Mouse (Mus musculus) bone marrow macrophage, adult 2 months (primary cell): ENCODE measurements around the gene Slc39a3.

Experiments
- CTCF ChIP-seq: IDR thresholded peaks from 2 replicates; pipeline ENCODE4 v1.5.1; 2012; ENCODE audit warnings: low read depth, mild to moderate bottlenecking, low read length, moderate library complexity
- POLR2A ChIP-seq: IDR thresholded peaks from 2 replicates; pipeline ENCODE4 v1.6.1; 2012; ENCODE audit warnings: mild to moderate bottlenecking, low read depth, low read length, borderline replicate concordance

DNA sequence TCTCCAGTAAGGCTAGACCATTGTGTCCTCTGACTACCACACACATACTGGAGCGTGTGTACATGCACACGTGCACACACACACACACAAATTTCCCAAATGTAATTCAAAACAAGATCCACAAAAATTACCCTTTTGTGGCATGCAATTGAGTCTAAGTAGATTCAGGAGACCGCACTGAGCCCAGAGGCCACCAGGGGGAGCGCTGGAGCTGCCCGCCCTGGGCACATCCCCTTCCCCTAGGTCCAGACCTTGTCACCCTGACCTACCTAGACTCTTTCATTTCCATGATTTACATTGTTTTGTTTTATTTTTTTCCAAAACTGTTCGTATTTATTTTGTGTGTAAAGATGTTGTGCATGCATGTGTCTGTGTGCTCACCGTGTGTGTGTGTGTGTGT is 20.6 kb downstream of the Slc39a3 start:
- TF ChIP-seq CTCF (peak; percentile 90), POLR2A (no peak)
